Mouse (Mus musculus) forebrain, embryonic 14.5 days (tissue): ENCODE measurements around the gene Srsf4. TPM values are rescaled to one million over a fixed set of nuclear protein-coding genes. Genes with fewer than 3 reads are reported as not detected.
A peak's percentile ranks its signal among the peaks of the same experiment; 100 is the strongest.

ENCODE experiments used
- ATAC-seq: fragments of 200-750 bp; cut with Nextera tagmentation; 2 replicates; pipeline ENCODE4 v1.8.0; 2017; ENCODE audit warnings: mild to moderate bottlenecking, moderate library complexity
- DNase-seq: peaks from one replicate; pipeline ENCODE4 v3.0.0-alpha.2; 2015; ENCODE audit warnings: low spot score
- H3K27ac ChIP-seq: fragments of 300-500 bp; sonication (generic); 2 replicates; pipeline ENCODE4 v1.5.1; 2014; ENCODE audit warnings: low read depth, mild to moderate bottlenecking, control low read depth, low read length, moderate library complexity
- H3K27me3 ChIP-seq: fragments of 300-500 bp; sonication (generic); replicated peaks from 2 replicates; pipeline ENCODE4 v1.6.1; 2014; ENCODE audit warnings: low read length, control low read depth, mixed read lengths; ENCODE audit not compliant: control insufficient read depth, insufficient read depth
- H3K36me3 ChIP-seq: fragments of 300-500 bp; sonication (generic); 2 replicates; pipeline ENCODE4 v1.6.1; 2014; ENCODE audit warnings: low read length, control low read depth; ENCODE audit not compliant: control insufficient read depth, insufficient read depth
- H3K4me1 ChIP-seq: fragments of 300-500 bp; sonication (generic); 2 replicates; pipeline ENCODE4 v1.6.1; 2014; ENCODE audit warnings: antibody characterized with exemption, low read length, control low read depth; ENCODE audit not compliant: control insufficient read depth, insufficient read depth
- H3K4me2 ChIP-seq: fragments of 300-500 bp; sonication (generic); 2 replicates; pipeline ENCODE4 v1.6.1; 2014; ENCODE audit warnings: mild to moderate bottlenecking, control low read depth, low read length
- H3K4me3 ChIP-seq: fragments of 300-500 bp; sonication (generic); 2 replicates; pipeline ENCODE4 v1.5.1; 2014; ENCODE audit warnings: low read depth, low read length, control low read depth
- H3K9ac ChIP-seq: fragments of 300-500 bp; sonication (generic); 2 replicates; pipeline ENCODE4 v1.6.1; 2014; ENCODE audit warnings: mild to moderate bottlenecking, low read length, control low read depth, moderate library complexity
- H3K9me3 ChIP-seq: fragments of 300-500 bp; sonication (generic); replicated peaks from 2 replicates; pipeline ENCODE4 v1.6.1; 2016; ENCODE audit warnings: low read length, control low read depth, mixed read lengths; ENCODE audit not compliant: control insufficient read depth
- WGBS: fragments of 180-500 bp; shearing (Covaris S2); extraction: QIAGEN DNeasy Blood & Tissue Kit; methylation state at CpG from one replicate; pipeline ENCODE4 v1.1.7; 2014; 5-methylcytosine and 5-hydroxymethylcytosine counted together
- polyA plus RNA-seq: library from polyadenylated mRNA; unstranded; fragments of >200 nt; fragmentation: Nextera tagmentation; extraction: Ambion mirVana; gene quantifications from 2 replicates; pipeline ENCODE4 v1.2.1, GENCODE M21; 2014

The Srsf4 gene
- polyA plus RNA-seq, 1 experiment from 2014 or later = 109 TPM

- H3K9ac ChIP-seq = no peak overlapping the region
- ATAC-seq (no peak; the same call in 1 of the 2 replicates), DNase-seq (peak; percentile 90)
- no peak overlapping the region for H3K27ac ChIP-seq
- no peaks in the 10 kb centered on the region for H3K9me3 ChIP-seq
- no peak overlapping the region for H3K4me2 ChIP-seq
- no peaks in the 10 kb centered on the region for H3K27me3 ChIP-seq
- no peaks in the 10 kb centered on the region for H3K4me1 ChIP-seq
- 51% methylated on average over 15 of the region's 15 CpGs for WGBS
- no peak overlapping the region for H3K4me3 ChIP-seq
- peaks cover 24% of the 10 kb centered on the region for H3K36me3 ChIP-seq
Observed at GRCm38 (mm10) chr4:131860492-131861340, 12.7 kb upstream of the Srsf4 start.

- Histone ChIP-seq H3K9me3 (no peaks in the 10 kb centered on the region), H3K9ac (no peak overlapping the region), H3K4me1 (no peaks in the 10 kb centered on the region), H3K27me3 (no peaks in the 10 kb centered on the region), H3K4me2 (no peak overlapping the region), H3K36me3 (peaks cover 30% of the 10 kb centered on the region), H3K4me3 (no peak overlapping the region), H3K27ac (no peak overlapping the region)
- ATAC-seq (no peak), DNase-seq (no peak)
- 91% methylated on average over 4 of the region's 4 CpGs for WGBS
Observed at GRCm38 (mm10) chr4:131861341-131861739, 12.1 kb upstream of the Srsf4 start.

- peak; percentile 2 for DNase-seq
- no peaks in the 10 kb centered on the region for H3K27me3 ChIP-seq
- 8% methylated on average over 11 of the region's 11 CpGs for WGBS
Observed at GRCm38 (mm10) chr4:131872672-131873292, 635 bp upstream of the Srsf4 start.

GRCm38 (mm10) chr4:131874169-131874536, 736 bp downstream of the Srsf4 start:
- H3K4me2 ChIP-seq = peak overlapping the region; percentile 94
- ATAC-seq (no peak), DNase-seq (no peak)
- H3K4me1 ChIP-seq = peaks cover 25% of the 10 kb centered on the region
- under 1% methylated on average over 20 of the region's 20 CpGs for WGBS
- no peaks in the 10 kb centered on the region for H3K9me3 ChIP-seq
- H3K36me3 ChIP-seq = no peaks in the 10 kb centered on the region
- H3K27me3 ChIP-seq = no peaks in the 10 kb centered on the region
- H3K9ac ChIP-seq = peak overlapping the region; percentile 100
- H3K4me3 ChIP-seq = peak overlapping the region; percentile 99
- H3K27ac ChIP-seq = peak overlapping the region; percentile 100

More at GRCm38 (mm10) chr4:131872672-131873292, 635 bp upstream of the Srsf4 start:
- Histone ChIP-seq H3K9ac (peak overlapping the region; percentile 100), H3K9me3 (no peaks in the 10 kb centered on the region), H3K27ac (peak overlapping the region; percentile 100; the same call in 1 of the 2 replicates), H3K4me2 (peak overlapping the region; percentile 67), H3K4me3 (peak overlapping the region; percentile 99), H3K36me3 (0 out of 2 replicates have a peak, but pooled peaks cover 3% of the 10 kb centered on the region), H3K4me1 (peaks cover 25% of the 10 kb centered on the region)
- peak; percentile 15; the same call in 1 of the 2 replicates for ATAC-seq

- Histone ChIP-seq H3K36me3 (no peaks in the 10 kb centered on the region), H3K27me3 (no peaks in the 10 kb centered on the region), H3K9ac (peak overlapping the region; percentile 100), H3K4me2 (peak overlapping the region; percentile 94), H3K4me1 (peaks cover 25% of the 10 kb centered on the region), H3K4me3 (peak overlapping the region; percentile 99), H3K27ac (peak overlapping the region; percentile 100; the same call in 1 of the 2 replicates), H3K9me3 (no peaks in the 10 kb centered on the region)
- DNase-seq (peak; percentile 5), ATAC-seq (no peak)
- WGBS = 2% methylated on average over 11 of the region's 11 CpGs
Observed at GRCm38 (mm10) chr4:131874567-131874966, 1.1 kb downstream of the Srsf4 start.

- Histone ChIP-seq H3K27me3 (no peaks in the 10 kb centered on the region), H3K27ac (no peak overlapping the region), H3K4me2 (peak overlapping the region; percentile 94), H3K9ac (peak overlapping the region; percentile 100), H3K4me3 (peak overlapping the region; percentile 99), H3K4me1 (peaks cover 25% of the 10 kb centered on the region), H3K9me3 (no peaks in the 10 kb centered on the region), H3K36me3 (no peaks in the 10 kb centered on the region)
- no peak for DNase-seq
- 42% methylated on average over 3 of the region's 3 CpGs for WGBS
- ATAC-seq = no peak
Observed at GRCm38 (mm10) chr4:131875242-131875641, 1.8 kb downstream of the Srsf4 start.

GRCm38 (mm10) chr4:131876836-131877235, 3.4 kb downstream of the Srsf4 start:
- no peaks in the 10 kb centered on the region for H3K36me3 ChIP-seq
- no peak for ATAC-seq
- WGBS = 63% methylated on average over 2 of the region's 2 CpGs
- H3K4me2 ChIP-seq = peak overlapping the region; percentile 94
- no peak overlapping the region; the same call in 1 of the 2 replicates for H3K9ac ChIP-seq
- no peak for DNase-seq
- H3K27me3 ChIP-seq = no peaks in the 10 kb centered on the region
- H3K9me3 ChIP-seq = no peaks in the 10 kb centered on the region
- H3K4me3 ChIP-seq = no peak overlapping the region
- peaks cover 25% of the 10 kb centered on the region for H3K4me1 ChIP-seq
- no peak overlapping the region for H3K27ac ChIP-seq

GRCm38 (mm10) chr4:131879692-131880091, 6.3 kb downstream of the Srsf4 start:
- H3K27ac ChIP-seq = no peak overlapping the region
- peaks cover 25% of the 10 kb centered on the region for H3K4me1 ChIP-seq
- no peak for ATAC-seq
- 80% methylated on average over 1 of the region's 1 CpGs for WGBS
- H3K36me3 ChIP-seq = 0 out of 2 replicates have a peak, but pooled peaks cover 4% of the 10 kb centered on the region
- H3K9ac ChIP-seq = no peak overlapping the region
- no peak overlapping the region for H3K4me3 ChIP-seq
- no peaks in the 10 kb centered on the region for H3K27me3 ChIP-seq
- H3K4me2 ChIP-seq = no peak overlapping the region
- no peaks in the 10 kb centered on the region for H3K9me3 ChIP-seq
- no peak for DNase-seq
